9 mouse cellular contexts compared by ENCODE assay signal in genomic region chr2:25429435-25430180, GRCm38 (mm10). TPM values are rescaled to one million over a fixed set of nuclear protein-coding genes. Genes with fewer than 3 reads are reported as not detected.
DNase-seq lines count a peak whose midpoint lies in the region; ATAC-seq lines count a peak whose summit lies in the region.
"Had no signal": no experiment of that assay in that cellular context is flagged by ENCODE, and none has a peak within 500 bp of the region (broad histone marks: within the 10 kb centered on the region; RNA-seq: fewer than 3 reads in every experiment).

No protein-coding gene starts in this region.

- peaks cover 76% of the 10 kb centered on the region for H3K27me3 ChIP-seq in heart, embryonic 12.5 days (replicated peaks)
- H3K27me3 ChIP-seq in hindbrain, embryonic 14.5 days (ENCODE audit: control insufficient read depth, insufficient read depth, low read length) = 0 out of 2 replicates have a peak, but pooled peaks cover 4% of the 10 kb centered on the region
- H3K27me3 ChIP-seq in liver, embryonic 12.5 days (replicated peaks) = peaks cover 52% of the 10 kb centered on the region

- 0 out of 2 replicates have a peak, but pooled peaks cover 2% of the 10 kb centered on the region for H3K4me1 ChIP-seq in heart, embryonic 12.5 days (replicated peaks)
- H3K4me1 ChIP-seq in hindbrain, embryonic 14.5 days (replicated peaks; ENCODE audit: control insufficient read depth, insufficient read depth, low read length) = peaks cover 29% of the 10 kb centered on the region
- peaks cover 39% of the 10 kb centered on the region for H3K4me1 ChIP-seq in liver, embryonic 12.5 days

- H3K4me2 ChIP-seq in heart, embryonic 12.5 days = peak overlapping the region; percentile 91
- peak overlapping the region; percentile 86 for H3K4me2 ChIP-seq in hindbrain, embryonic 14.5 days (replicated peaks)
- H3K4me2 ChIP-seq in liver, embryonic 12.5 days = peak overlapping the region; percentile 99

- no peaks in the 10 kb centered on the region for H3K9me3 ChIP-seq in heart, embryonic 12.5 days (replicated peaks)
- no peaks in the 10 kb centered on the region for H3K9me3 ChIP-seq in hindbrain, embryonic 14.5 days (ENCODE audit: control insufficient read depth, low read length)
- no peaks in the 10 kb centered on the region for H3K9me3 ChIP-seq in liver, embryonic 12.5 days (replicated peaks)
- H3K9me3 ChIP-seq: stomach, embryonic 15.5 days had no signal

- intact Hi-C loops in heart, postnatal 25 days (cut with DNase I) = loop anchor here (2.0 to 5.0 kb wide), 2 partner anchors 29 to 123 kb away; no protein-coding TSS in a partner anchor

- WGBS in heart, embryonic 12.5 days = 73% methylated on average over 5 of the region's 5 CpGs
- WGBS in hindbrain, embryonic 14.5 days = 70% methylated on average over 5 of the region's 5 CpGs
- WGBS in liver, embryonic 12.5 days (ENCODE audit: insufficient replicate concordance) = 67% methylated on average over 5 of the region's 5 CpGs

- no peak for ATAC-seq in heart, embryonic 12.5 days (ENCODE audit: insufficient number of reproducible peaks, low FRiP score)
- ATAC-seq in hindbrain, embryonic 14.5 days (ENCODE audit: low FRiP score) = no peak
- no peak for ATAC-seq in liver, embryonic 12.5 days
- no peak for ATAC-seq in CD4-positive, CD25-positive, alpha-beta regulatory T cell, adult 4 months

- no peak overlapping the region for H3K27ac ChIP-seq in heart, embryonic 12.5 days (ENCODE audit: poor library complexity, severe bottlenecking)
- H3K27ac ChIP-seq in hindbrain, embryonic 14.5 days = peak overlapping the region; percentile 84; the same call in 1 of the 2 replicates
- H3K27ac ChIP-seq in liver, embryonic 12.5 days = no peak overlapping the region
- H3K27ac ChIP-seq: stomach, embryonic 15.5 days had no signal

- DNase-seq in heart, postnatal 25 days (ENCODE audit: low spot score) = no peak
- DNase-seq in cerebellum, postnatal 10 days = peak; percentile 83 to 86
- no peak for DNase-seq in hindbrain, embryonic 14.5 days (ENCODE audit: low spot score)
- no peak for DNase-seq in retina, postnatal 1 day
- DNase-seq in adrenal gland, adult 18-20 months (ENCODE audit: low spot score in 2 of 2) = no peak

- H3K9ac ChIP-seq in heart, embryonic 12.5 days = peak overlapping the region; percentile 80; the same call in 1 of the 2 replicates
- peak overlapping the region; percentile 93 for H3K9ac ChIP-seq in hindbrain, embryonic 14.5 days
- peak overlapping the region; percentile 75; the same call in 1 of the 2 replicates for H3K9ac ChIP-seq in liver, embryonic 12.5 days

- no peaks in the 10 kb centered on the region for H3K36me3 ChIP-seq in heart, embryonic 12.5 days
- peaks cover 19% of the 10 kb centered on the region for H3K36me3 ChIP-seq in hindbrain, embryonic 14.5 days (replicated peaks; ENCODE audit: control insufficient read depth, insufficient read depth)
- H3K36me3 ChIP-seq in liver, embryonic 12.5 days = no peaks in the 10 kb centered on the region
- H3K36me3 ChIP-seq: stomach, embryonic 15.5 days had no signal

- peak overlapping the region; percentile 67 for H3K4me3 ChIP-seq in heart, embryonic 12.5 days
- H3K4me3 ChIP-seq in hindbrain, embryonic 14.5 days (replicated peaks; ENCODE audit: low read length) = peak overlapping the region; percentile 91
- H3K4me3 ChIP-seq in liver, embryonic 12.5 days = peak overlapping the region; percentile 69

RNA-seq across cellular contexts. Expression of gene Abca2, which starts 1.1 kb away (rescaled TPM):
- 4.8 and 5.0 TPM in 2 replicates for polyA plus RNA-seq in heart, embryonic 12.5 days (2016; fragmentation: Nextera tagmentation; extraction: Ambion mirVana)
- total RNA-seq in heart, postnatal 25 days (2021) = 10 to 100 TPM; 31.2 to 36.2 TPM
- polyA plus RNA-seq in hindbrain, embryonic 14.5 days (2014; fragmentation: Nextera tagmentation; extraction: Ambion mirVana) = 15.6 and 17.3 TPM in 2 replicates
- 2.8 and 3.1 TPM in 2 replicates for polyA plus RNA-seq in liver, embryonic 12.5 days (2016; fragmentation: Nextera tagmentation; extraction: Ambion mirVana)
- polyA plus RNA-seq in CD4-positive, CD25-positive, alpha-beta regulatory T cell, adult 4 months (2017; shearing (Covaris generic)) = 10 to 100 TPM; 31.9 to 45.3 TPM
- total RNA-seq in adrenal gland, adult 18-20 months (2021) = 10 to 100 TPM; 36.9 to 48.5 TPM

RNA-seq across cellular contexts. Expression of gene Fut7, which starts 6.5 kb away (rescaled TPM):
- polyA plus RNA-seq in heart, embryonic 12.5 days (2016; fragmentation: Nextera tagmentation; extraction: Ambion mirVana) = not detected in 2 replicates
- under 1 TPM in 1 of 2 experiments, not detected in 1; 0.34 TPM for total RNA-seq in heart, postnatal 25 days (2021)
- polyA plus RNA-seq in hindbrain, embryonic 14.5 days (2014; fragmentation: Nextera tagmentation; extraction: Ambion mirVana) = 0.37 TPM in 1 of 2 replicates, not detected in the other
- 0.31 and 0.54 TPM in 2 replicates for polyA plus RNA-seq in liver, embryonic 12.5 days (2016; fragmentation: Nextera tagmentation; extraction: Ambion mirVana)
- 10 to 100 TPM in 1 of 2 experiments, 1 to 10 TPM in 1; 4.0 to 11.7 TPM for polyA plus RNA-seq in CD4-positive, CD25-positive, alpha-beta regulatory T cell, adult 4 months (2017; shearing (Covaris generic))
- under 1 TPM; 0.13 to 0.35 TPM for total RNA-seq in adrenal gland, adult 18-20 months (2021)

RNA-seq across cellular contexts. Expression of gene Clic3, which starts 27.0 kb away (rescaled TPM):
- 1.1 and 1.4 TPM in 2 replicates for polyA plus RNA-seq in heart, embryonic 12.5 days (2016; fragmentation: Nextera tagmentation; extraction: Ambion mirVana)
- 1 to 10 TPM; 2.4 to 3.6 TPM for total RNA-seq in heart, postnatal 25 days (2021)
- polyA plus RNA-seq in hindbrain, embryonic 14.5 days (2014; fragmentation: Nextera tagmentation; extraction: Ambion mirVana) = 2.2 and 2.6 TPM in 2 replicates
- polyA plus RNA-seq in liver, embryonic 12.5 days (2016; fragmentation: Nextera tagmentation; extraction: Ambion mirVana) = 0.45 and 0.68 TPM in 2 replicates
- polyA plus RNA-seq in CD4-positive, CD25-positive, alpha-beta regulatory T cell, adult 4 months (2017; shearing (Covaris generic)) = 1 to 10 TPM; 1.2 to 2.2 TPM
- total RNA-seq in adrenal gland, adult 18-20 months (2021) = 1 to 10 TPM in 1 of 2 experiments, under 1 TPM in 1; 0.53 to 1.1 TPM

RNA-seq across cellular contexts. Expression of gene Npdc1, which starts 30.5 kb away (rescaled TPM):
- 22.3 and 22.4 TPM in 2 replicates for polyA plus RNA-seq in heart, embryonic 12.5 days (2016; fragmentation: Nextera tagmentation; extraction: Ambion mirVana)
- total RNA-seq in heart, postnatal 25 days (2021) = 10 to 100 TPM; 25.1 to 27.7 TPM
- 365 and 378 TPM in 2 replicates for polyA plus RNA-seq in hindbrain, embryonic 14.5 days (2014; fragmentation: Nextera tagmentation; extraction: Ambion mirVana)
- polyA plus RNA-seq in liver, embryonic 12.5 days (2016; fragmentation: Nextera tagmentation; extraction: Ambion mirVana) = 5.3 and 5.6 TPM in 2 replicates
- 1 to 10 TPM; 1.4 to 2.3 TPM for polyA plus RNA-seq in CD4-positive, CD25-positive, alpha-beta regulatory T cell, adult 4 months (2017; shearing (Covaris generic))
- total RNA-seq in adrenal gland, adult 18-20 months (2021) = 100 to 1,000 TPM; 125 to 161 TPM

RNA-seq across cellular contexts. Expression of gene Paxx, which starts 31.3 kb away (rescaled TPM):
- 22.1 and 22.7 TPM in 2 replicates for polyA plus RNA-seq in heart, embryonic 12.5 days (2016; fragmentation: Nextera tagmentation; extraction: Ambion mirVana)
- total RNA-seq in heart, postnatal 25 days (2021) = 10 to 100 TPM; 17.4 to 20.8 TPM
- polyA plus RNA-seq in hindbrain, embryonic 14.5 days (2014; fragmentation: Nextera tagmentation; extraction: Ambion mirVana) = 93.1 and 109 TPM in 2 replicates
- polyA plus RNA-seq in liver, embryonic 12.5 days (2016; fragmentation: Nextera tagmentation; extraction: Ambion mirVana) = 9.1 and 11.4 TPM in 2 replicates
- 100 to 1,000 TPM in 1 of 2 experiments, 10 to 100 TPM in 1; 74.7 to 102 TPM for polyA plus RNA-seq in CD4-positive, CD25-positive, alpha-beta regulatory T cell, adult 4 months (2017; shearing (Covaris generic))
- total RNA-seq in adrenal gland, adult 18-20 months (2021) = 10 to 100 TPM; 38.6 to 54.5 TPM

Comparison
In these comparisons a context has a peak if more than half of its experiments do, and no peak if none do; other contexts are left out.
1. DNase-seq: peak in cerebellum, postnatal 10 days (2 of 2); none in heart, postnatal 25 days (single experiment), hindbrain, embryonic 14.5 days (single experiment), retina, postnatal 1 day (single experiment) and adrenal gland, adult 18-20 months (0 of 2).
2. Peak in every context shown above with its lines, with median percentiles within 50 percentile points of each other: H3K4me2 ChIP-seq, H3K4me3 ChIP-seq and H3K9ac ChIP-seq.